Mouse (Mus musculus): Measurements from ENCODE around the gene Pdpn. TPM values are rescaled to one million over a fixed set of nuclear protein-coding genes. Genes with fewer than 3 reads are reported as not detected.

Pdpn gene
- total RNA-seq, 2 experiments from 2014 or later, result 14.7 to 15.9 TPM

- intact Hi-C loops (cut with DNase I), result loop anchor here (5.0 kb wide), 2 partner anchors 57 to 127 kb away; no protein-coding TSS in a partner anchor
Observed at GRCm38 (mm10) chr4:143255541-143255940, 43.8 kb downstream of the Pdpn start.

DNA sequence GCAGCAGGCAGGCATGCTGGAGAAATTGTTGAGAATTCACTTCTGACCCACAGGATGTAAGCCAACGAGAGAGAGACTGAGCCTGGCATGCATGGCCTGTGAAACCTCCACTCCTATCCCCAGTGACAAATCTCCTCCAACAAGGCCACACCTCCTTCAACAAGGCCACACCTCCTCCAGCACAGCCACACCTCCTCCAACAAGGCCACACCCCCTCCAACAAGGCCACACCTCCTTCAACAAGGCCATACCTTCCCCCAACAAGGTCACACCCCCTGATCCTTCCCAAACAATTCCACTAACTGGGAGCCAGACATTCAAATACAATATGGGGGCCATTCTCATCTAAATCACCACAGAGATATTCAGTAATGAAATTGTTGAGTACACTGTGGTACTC lies 46.0 kb downstream of the Pdpn start:
- intact Hi-C loops (cut with DNase I), result no loop called here
- no peak for DNase-seq (ENCODE audit: low spot score in 2 of 2)

More at GRCm38 (mm10) chr4:143255541-143255940, 43.8 kb downstream of the Pdpn start:
- no peak for DNase-seq (ENCODE audit: low spot score in 2 of 2)

GRCm38 (mm10) chr4:143248050-143248449 lies 51.3 kb downstream of the Pdpn start:
- no peak for DNase-seq (ENCODE audit: low spot score in 2 of 2)
- intact Hi-C loops (cut with DNase I), result no loop called here

- DNase-seq (ENCODE audit: low spot score in 2 of 2), result no peak
- intact Hi-C loops (cut with DNase I), result no loop called here
Observed at GRCm38 (mm10) chr4:143241294-143241693, 58.1 kb downstream of the Pdpn start.

DNA sequence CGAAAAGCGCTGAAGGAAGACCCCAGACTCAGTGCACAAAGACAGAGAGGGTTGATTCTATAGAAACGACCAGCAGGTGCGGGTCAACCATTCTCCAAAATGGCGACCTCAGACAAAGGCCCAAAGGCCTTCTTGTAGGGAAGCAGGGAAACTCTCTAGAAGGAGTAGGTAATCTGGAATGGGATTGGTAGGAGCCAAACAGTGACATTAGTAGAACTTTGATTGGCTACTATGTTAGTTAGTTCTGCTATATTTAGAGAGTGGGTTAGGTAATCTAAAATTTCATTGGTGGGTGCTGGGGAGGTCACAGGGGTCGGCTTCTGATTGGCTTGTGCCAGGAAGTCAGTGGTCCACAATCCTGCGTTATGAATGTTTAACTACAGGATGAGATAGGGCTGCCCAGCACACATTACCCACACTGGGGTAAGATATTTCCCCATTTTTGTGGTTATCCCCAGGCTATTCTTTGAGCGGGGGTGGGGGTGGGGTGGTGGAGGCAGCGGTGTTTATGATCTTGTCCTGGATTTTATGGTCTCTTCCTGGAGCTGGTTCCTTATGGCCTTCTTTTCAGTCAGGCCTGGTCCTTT lies 59.7 kb downstream of the Pdpn start:
- intact Hi-C loops (cut with DNase I), result no loop called here
- DNase-seq (ENCODE audit: low spot score in 2 of 2), result no peak

GRCm38 (mm10) chr4:143239117-143239516 lies 60.2 kb downstream of the Pdpn start:
- no peak for DNase-seq (ENCODE audit: low spot score in 2 of 2)
- intact Hi-C loops (cut with DNase I), result no loop called here

DNA sequence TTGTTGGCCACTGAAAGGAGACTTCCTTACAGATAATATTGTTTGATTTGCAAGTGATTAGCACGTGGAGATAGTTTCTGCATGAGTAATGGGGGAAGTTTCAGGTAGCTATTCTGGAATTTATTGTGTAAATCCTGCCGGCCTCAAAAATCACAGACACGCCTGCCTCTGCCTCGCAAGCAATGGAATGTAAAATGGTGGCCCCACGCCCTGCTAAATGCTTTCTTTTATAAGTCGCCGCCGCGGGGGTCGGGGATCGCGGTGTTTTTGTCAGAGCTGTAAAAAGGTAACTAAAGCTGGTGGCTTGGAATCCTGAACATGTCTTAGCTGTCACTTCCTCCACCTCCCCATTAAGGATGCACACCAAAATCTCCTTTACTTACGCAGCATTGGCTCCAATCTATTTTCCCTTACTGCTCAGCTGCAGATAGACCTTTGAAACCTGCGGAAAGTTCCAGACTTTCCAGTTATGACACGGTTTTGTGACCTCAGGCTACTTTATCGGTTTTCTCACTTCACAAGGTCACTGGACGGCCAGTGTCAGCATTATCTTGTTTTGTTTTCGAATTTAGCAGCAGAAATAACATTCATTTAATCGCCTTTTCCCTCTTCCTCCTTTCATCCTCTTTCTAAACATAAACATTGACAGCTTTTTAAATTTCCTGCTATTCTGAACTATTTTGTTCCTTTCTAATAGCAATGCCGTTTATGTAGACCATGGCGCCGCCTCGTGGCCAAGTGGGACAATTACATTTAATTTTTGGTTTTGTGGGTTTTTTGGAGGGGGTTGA lies 60.9 kb downstream of the Pdpn start:
- peak; percentile 27 to 34 for DNase-seq (ENCODE audit: low spot score in 2 of 2)
- intact Hi-C loops (cut with DNase I), result loop anchor here (1.0 kb wide), 2 partner anchors 125 to 211 kb away; no protein-coding TSS in a partner anchor

GRCm38 (mm10) chr4:143231790-143232422 lies 67.5 kb downstream of the Pdpn start:
- intact Hi-C loops (cut with DNase I), result no loop called here
- DNase-seq (ENCODE audit: low spot score in 2 of 2), result no peak

DNA sequence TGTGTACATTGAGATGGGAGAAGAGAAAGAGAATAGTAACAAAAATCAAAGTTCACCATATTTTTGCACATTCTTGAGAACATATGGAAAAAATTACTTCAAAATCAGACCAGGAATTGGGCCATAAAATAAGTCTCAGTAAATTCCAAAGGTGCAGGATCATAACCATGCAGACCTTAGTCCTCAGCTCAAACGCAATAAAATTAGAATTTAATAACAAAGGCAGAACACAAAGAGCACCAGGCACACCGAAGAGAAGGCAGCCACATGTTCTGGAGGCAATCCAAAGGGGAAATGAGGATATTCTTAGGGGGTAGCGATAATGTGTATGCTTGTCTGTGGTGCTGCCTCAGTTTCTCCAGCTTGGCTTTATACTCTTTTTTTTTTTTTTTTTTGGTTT lies 68.3 kb downstream of the Pdpn start:
- intact Hi-C loops (cut with DNase I), result no loop called here
- no peak for DNase-seq (ENCODE audit: low spot score in 2 of 2)

- DNase-seq (ENCODE audit: low spot score in 2 of 2), result no peak
- intact Hi-C loops (cut with DNase I), result no loop called here
Observed at GRCm38 (mm10) chr4:143227976-143228375, 71.4 kb downstream of the Pdpn start.

DNA sequence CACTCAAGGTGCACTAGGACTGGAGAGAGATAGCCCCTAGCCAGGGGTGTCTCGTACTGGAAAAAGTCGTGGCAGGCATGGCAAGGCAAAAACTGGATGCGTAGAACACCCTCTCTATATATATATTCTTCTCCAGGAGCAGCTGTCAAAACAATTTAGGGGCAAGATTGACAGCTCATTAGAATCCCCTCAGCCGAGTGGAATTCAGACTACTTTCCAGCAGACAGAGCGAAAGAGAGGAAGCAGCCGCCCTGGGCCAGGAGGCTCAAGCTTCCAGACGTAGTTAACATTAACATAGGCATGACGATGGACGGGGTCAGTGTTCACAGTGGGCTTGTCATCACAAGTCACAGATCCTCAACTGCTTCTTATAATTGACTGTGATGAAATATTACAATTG lies 73.5 kb downstream of the Pdpn start:
- intact Hi-C loops (cut with DNase I), result no loop called here
- DNase-seq (ENCODE audit: low spot score in 2 of 2), result no peak

DNA sequence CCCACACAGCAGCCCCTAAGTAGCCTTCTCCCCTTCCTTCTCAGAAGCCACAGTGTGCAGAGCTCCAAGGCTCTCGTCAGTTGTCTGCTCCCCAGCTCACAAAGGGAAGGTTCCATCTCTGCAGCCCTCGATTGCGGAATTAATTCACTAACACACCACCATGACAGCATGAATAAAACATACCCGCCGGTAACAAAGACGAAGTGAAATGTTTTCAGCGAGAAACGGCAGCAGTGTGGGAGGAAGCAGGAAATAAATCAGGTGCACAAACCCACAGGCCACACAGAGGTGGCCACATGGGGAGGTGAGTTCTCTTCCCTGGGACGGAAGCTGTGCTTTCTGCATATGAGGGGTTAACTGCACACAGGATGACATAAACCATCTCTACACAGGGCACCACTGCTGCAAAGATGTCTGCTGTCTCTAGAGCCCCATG lies 80.0 kb downstream of the Pdpn start:
- DNase-seq (ENCODE audit: low spot score in 2 of 2), result no peak
- intact Hi-C loops (cut with DNase I), result no loop called here

DNA sequence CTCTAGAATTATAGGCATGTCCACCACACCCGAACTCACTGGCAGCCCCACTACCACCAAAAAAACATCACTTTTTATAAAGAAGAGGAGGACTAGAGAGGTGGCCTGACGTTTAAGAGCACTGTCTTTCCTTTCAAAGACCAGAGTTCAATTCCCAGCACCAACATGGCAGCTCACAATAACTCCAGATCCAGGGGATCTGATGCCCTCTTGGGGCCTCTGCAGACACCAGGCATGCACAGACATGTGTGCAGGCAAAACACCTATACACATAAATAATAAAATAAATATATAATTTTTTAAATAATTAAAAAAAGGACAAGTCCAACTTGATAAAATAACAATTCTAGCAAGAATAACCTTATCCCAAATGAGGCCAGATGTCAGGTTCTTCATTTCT lies 80.5 kb downstream of the Pdpn start:
- DNase-seq (ENCODE audit: low spot score in 2 of 2), result no peak
- intact Hi-C loops (cut with DNase I), result no loop called here

Other genes starting within 250 kb of the Pdpn start
- gene Prdm2, start 86.6 kb downstream of the Pdpn start, total RNA-seq (2021), result 10 to 100 TPM; 39.7 to 42.3 TPM
- 1 to 10 TPM; 1.9 to 2.3 TPM for gene Lrrc38, start 50.2 kb upstream of the Pdpn start, total RNA-seq (2021)
- not detected for gene Pramel1, start 94.9 kb upstream of the Pdpn start, total RNA-seq (2021)
- 10 to 100 TPM; 11.7 to 12.6 TPM for gene Pramef8, start 112.9 kb upstream of the Pdpn start, total RNA-seq (2021)
- not detected for gene Oog4, start 150.8 kb upstream of the Pdpn start, total RNA-seq (2021)
- not detected for gene Gm13043, start 211.8 kb upstream of the Pdpn start, total RNA-seq (2021)
- not detected for gene Gm13040, start 236.4 kb upstream of the Pdpn start, total RNA-seq (2021)